Mouse (Mus musculus) heart, embryonic 13.5 days (tissue): Measurements from ENCODE around the gene Astn1. TPM values are rescaled to one million over a fixed set of nuclear protein-coding genes. Genes with fewer than 3 reads are reported as not detected.

Experiments
- ATAC-seq: fragments of 200-750 bp; cut with Nextera tagmentation; 2 replicates; pipeline ENCODE4 v1.8.0; 2017; ENCODE audit warnings: moderate TSS enrichment; ENCODE audit not compliant: insufficient number of reproducible peaks, low FRiP score, low TSS enrichment; ENCODE audit errors: extremely low read depth
- H3K27ac ChIP-seq: fragments of 300-500 bp; sonication (generic); replicated peaks from 2 replicates; pipeline ENCODE4 v1.5.1; 2015; ENCODE audit warnings: moderate library complexity, mild to moderate bottlenecking, inconsistent platforms
- H3K27me3 ChIP-seq: fragments of 300-500 bp; sonication (generic); replicated peaks from 2 replicates; pipeline ENCODE4 v1.6.1; 2015; ENCODE audit warnings: mild to moderate bottlenecking, inconsistent platforms
- H3K36me3 ChIP-seq: fragments of 300-500 bp; sonication (generic); 2 replicates; pipeline ENCODE4 v1.6.1; 2015; ENCODE audit warnings: mild to moderate bottlenecking, inconsistent platforms
- H3K4me1 ChIP-seq: fragments of 300-500 bp; sonication (generic); 2 replicates; pipeline ENCODE4 v1.6.1; 2015; ENCODE audit warnings: inconsistent platforms
- H3K4me2 ChIP-seq: fragments of 300-500 bp; sonication (generic); 2 replicates; pipeline ENCODE4 v1.6.1; 2015; ENCODE audit warnings: inconsistent platforms, mild to moderate bottlenecking, moderate library complexity
- H3K4me3 ChIP-seq: fragments of 300-500 bp; sonication (generic); 2 replicates; pipeline ENCODE4 v1.5.1; 2015; ENCODE audit warnings: moderate library complexity, mild to moderate bottlenecking, inconsistent platforms
- H3K9ac ChIP-seq: fragments of 300-500 bp; sonication (generic); 2 replicates; pipeline ENCODE4 v1.6.1; 2015; ENCODE audit warnings: inconsistent platforms, mild to moderate bottlenecking, moderate library complexity
- H3K9me3 ChIP-seq: fragments of 300-500 bp; sonication (generic); 2 replicates; pipeline ENCODE4 v1.6.1; 2016; ENCODE audit warnings: inconsistent platforms
- WGBS: fragments of 180-500 bp; shearing (Covaris S2); methylation state at CpG from one replicate; pipeline ENCODE4 v1.1.7; 2015; ENCODE audit warnings: mixed read lengths; 5-methylcytosine and 5-hydroxymethylcytosine counted together
- polyA plus RNA-seq: library from polyadenylated mRNA; unstranded; fragments of >200 nt; fragmentation: Nextera tagmentation; extraction: Ambion mirVana; gene quantifications from 2 replicates; pipeline ENCODE4 v1.2.1, GENCODE M21; 2015

The Astn1 gene
- polyA plus RNA-seq, 1 experiment from 2014 or later: 1.3 TPM

DNA sequence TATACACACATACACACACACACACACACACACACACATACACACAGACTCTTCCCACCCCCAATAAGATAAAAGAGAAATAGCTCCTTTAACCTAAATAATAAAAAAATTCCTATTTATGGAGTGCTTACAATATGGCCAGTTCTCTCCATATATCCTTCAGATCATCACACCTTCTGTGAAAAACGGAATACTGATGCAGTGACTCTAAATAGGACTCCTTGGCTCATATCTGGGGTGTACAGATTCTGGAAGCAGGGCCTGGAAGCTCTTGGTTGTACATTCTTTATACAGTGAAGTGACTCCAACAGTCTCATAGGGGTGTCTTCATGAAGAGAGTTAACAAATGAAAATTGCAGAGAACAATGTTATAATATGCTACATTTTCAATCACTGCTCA, 60.7 kb downstream of the Astn1 start:
- ATAC-seq: no peak
- no peak overlapping the region for H3K4me2 ChIP-seq
- H3K27me3 ChIP-seq: no peaks in the 10 kb centered on the region
- no peaks in the 10 kb centered on the region for H3K4me1 ChIP-seq
- 48% methylated on average over 1 of the region's 1 CpGs for WGBS
- H3K9me3 ChIP-seq: no peaks in the 10 kb centered on the region
- H3K9ac ChIP-seq: no peak overlapping the region
- H3K36me3 ChIP-seq: no peaks in the 10 kb centered on the region
- no peak overlapping the region for H3K4me3 ChIP-seq
- H3K27ac ChIP-seq: no peak overlapping the region

DNA sequence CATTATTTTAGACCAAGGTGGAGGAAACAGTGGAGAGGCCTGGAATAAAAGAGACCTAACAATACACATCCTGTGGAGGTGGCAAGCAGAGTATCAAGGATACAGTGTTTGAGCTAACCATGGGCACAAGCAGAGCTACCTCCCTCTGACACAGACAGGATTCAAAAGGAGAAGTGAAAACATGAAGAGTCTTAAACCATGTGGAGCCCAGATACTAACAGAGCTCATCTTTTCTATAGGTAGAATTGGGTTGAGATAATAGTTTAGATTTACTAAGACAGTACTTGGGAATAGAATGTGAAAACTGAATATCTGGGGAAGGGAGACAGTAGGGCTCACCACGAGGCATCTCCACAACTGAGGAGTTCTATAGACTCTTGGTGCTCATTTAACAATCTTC, 84.0 kb downstream of the Astn1 start:
- H3K9me3 ChIP-seq: no peaks in the 10 kb centered on the region
- no peak for ATAC-seq

DNA sequence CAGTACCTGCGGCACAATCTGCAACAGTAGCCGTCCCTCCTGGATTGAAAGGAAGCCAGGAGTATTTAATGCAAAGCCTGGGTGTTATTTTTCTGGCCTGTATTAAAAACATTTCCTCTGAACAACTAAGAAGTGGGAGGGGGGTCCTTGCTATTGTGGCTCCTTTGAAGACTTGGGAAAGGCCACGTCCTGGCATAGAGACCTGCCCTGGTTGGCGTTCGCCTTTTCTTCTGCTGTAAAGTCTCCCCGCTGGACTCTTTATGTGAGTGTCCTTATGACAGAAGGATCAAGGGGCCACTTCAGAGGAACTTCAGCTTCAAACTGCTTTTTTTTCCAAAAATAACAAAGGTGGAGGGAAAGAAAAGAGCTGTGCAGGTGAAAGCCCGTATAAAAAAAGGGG, 85.9 kb downstream of the Astn1 start:
- Histone ChIP-seq H3K4me1 (no peaks in the 10 kb centered on the region), H3K9ac (no peak overlapping the region), H3K4me3 (no peak overlapping the region), H3K9me3 (no peaks in the 10 kb centered on the region), H3K27me3 (no peaks in the 10 kb centered on the region), H3K36me3 (no peaks in the 10 kb centered on the region), H3K27ac (no peak overlapping the region), H3K4me2 (no peak overlapping the region)
- WGBS: 76% methylated on average over 7 of the region's 7 CpGs
- ATAC-seq: no peak

More for the DNA sequence above, 84.0 kb downstream of the Astn1 start:
- Histone ChIP-seq H3K27me3 (no peaks in the 10 kb centered on the region), H3K36me3 (no peaks in the 10 kb centered on the region), H3K9ac (no peak overlapping the region), H3K4me1 (no peaks in the 10 kb centered on the region), H3K4me3 (no peak overlapping the region), H3K27ac (no peak overlapping the region), H3K4me2 (no peak overlapping the region)
- WGBS: 68% methylated on average over 1 of the region's 1 CpGs

DNA sequence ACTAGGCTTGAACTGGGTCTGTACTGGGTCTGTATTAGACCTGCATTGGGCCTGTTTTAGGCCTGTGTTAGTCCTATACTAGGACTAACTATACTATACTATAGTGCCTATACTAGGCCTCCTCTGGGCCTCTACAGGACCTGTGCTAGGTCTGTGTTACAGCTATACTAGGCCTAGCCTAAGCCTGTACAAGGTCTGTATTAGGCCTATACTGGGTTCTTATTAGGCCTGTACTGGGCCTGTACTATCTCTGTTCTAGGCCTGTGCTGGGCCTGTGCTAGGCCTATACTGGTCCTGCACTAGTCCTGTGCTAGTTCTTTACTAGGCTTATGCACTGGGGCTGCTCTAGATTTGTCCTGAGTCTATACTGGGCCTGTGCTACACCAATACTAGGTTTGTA, 90.6 kb downstream of the Astn1 start:
- H3K4me2 ChIP-seq: no peak overlapping the region
- no peak for ATAC-seq

DNA sequence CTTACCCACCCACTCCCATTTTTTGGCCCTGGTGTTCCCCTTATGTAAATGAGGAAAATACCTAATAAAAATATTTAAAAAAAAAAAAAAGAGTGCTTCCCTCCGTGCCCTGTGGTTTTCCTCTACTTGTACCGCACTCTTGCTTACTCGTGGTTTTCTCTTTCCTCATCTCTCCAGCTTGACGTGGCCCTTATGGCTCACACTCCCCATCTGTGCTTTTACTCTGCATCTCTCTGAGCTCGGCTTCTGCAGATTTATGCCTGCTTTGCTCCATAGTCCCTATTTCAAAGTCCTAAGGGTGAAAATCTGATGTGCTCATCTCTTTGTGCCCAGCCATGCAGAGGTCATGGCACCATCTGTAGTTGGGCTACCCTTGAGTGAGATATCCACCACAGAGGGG, 91.5 kb downstream of the Astn1 start:
- Histone ChIP-seq H3K27me3 (no peaks in the 10 kb centered on the region), H3K4me2 (no peak overlapping the region), H3K9ac (no peak overlapping the region), H3K36me3 (no peaks in the 10 kb centered on the region), H3K4me1 (no peaks in the 10 kb centered on the region), H3K9me3 (no peaks in the 10 kb centered on the region), H3K4me3 (no peak overlapping the region), H3K27ac (no peak overlapping the region)
- 82% methylated on average over 5 of the region's 5 CpGs for WGBS
- no peak for ATAC-seq

More for the DNA sequence above, 90.6 kb downstream of the Astn1 start:
- Histone ChIP-seq H3K4me3 (no peak overlapping the region), H3K36me3 (no peaks in the 10 kb centered on the region), H3K9ac (no peak overlapping the region), H3K27ac (no peak overlapping the region), H3K27me3 (no peaks in the 10 kb centered on the region), H3K4me1 (no peaks in the 10 kb centered on the region), H3K9me3 (no peaks in the 10 kb centered on the region)

DNA sequence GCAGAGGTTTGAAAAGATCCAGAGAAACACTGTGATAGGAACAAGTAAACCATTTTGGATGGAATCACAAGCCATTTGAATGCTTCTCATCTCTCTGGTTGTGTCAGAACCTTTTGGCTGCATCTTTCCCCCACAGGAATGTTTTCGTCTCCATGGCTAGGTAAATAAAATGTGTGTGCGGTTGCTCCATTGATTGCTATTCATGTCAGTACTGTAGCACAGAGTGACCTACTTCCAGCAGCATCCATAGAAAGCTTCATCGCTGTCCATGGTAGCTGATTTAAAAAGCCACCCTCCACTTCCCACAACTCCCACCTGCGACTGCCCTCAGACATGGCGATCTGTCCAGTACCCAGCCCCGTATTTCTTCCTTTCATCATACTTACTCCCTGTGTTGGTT, 101.9 kb downstream of the Astn1 start:
- no peak overlapping the region for H3K4me3 ChIP-seq
- WGBS: 67% methylated on average over 6 of the region's 6 CpGs
- no peak for ATAC-seq
- no peaks in the 10 kb centered on the region for H3K9me3 ChIP-seq
- H3K27me3 ChIP-seq: no peaks in the 10 kb centered on the region
- H3K36me3 ChIP-seq: no peaks in the 10 kb centered on the region
- no peak overlapping the region for H3K4me2 ChIP-seq
- H3K27ac ChIP-seq: no peak overlapping the region
- H3K9ac ChIP-seq: no peak overlapping the region
- no peaks in the 10 kb centered on the region for H3K4me1 ChIP-seq

DNA sequence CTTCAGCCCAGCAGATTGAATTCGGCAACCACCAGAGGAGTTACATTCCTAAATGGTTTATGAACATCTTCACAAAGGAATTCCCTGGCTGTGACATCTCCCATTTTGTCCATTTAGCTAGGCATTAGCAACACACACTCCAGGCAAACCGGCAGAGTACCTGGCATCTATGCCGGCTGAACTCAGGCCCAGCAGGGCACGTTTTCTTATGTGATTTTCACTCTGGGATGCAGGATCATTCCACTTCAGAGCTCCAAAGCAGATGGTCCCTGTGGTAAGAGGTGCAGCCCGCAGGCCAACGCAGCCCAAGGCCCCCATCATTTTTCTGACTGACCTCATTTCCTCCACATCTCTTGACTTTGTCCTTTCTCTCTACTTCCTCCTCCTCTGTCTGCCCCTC, 103.2 kb downstream of the Astn1 start:
- 56% methylated on average over 6 of the region's 6 CpGs for WGBS
- Histone ChIP-seq H3K36me3 (no peaks in the 10 kb centered on the region), H3K4me3 (no peak overlapping the region)

DNA sequence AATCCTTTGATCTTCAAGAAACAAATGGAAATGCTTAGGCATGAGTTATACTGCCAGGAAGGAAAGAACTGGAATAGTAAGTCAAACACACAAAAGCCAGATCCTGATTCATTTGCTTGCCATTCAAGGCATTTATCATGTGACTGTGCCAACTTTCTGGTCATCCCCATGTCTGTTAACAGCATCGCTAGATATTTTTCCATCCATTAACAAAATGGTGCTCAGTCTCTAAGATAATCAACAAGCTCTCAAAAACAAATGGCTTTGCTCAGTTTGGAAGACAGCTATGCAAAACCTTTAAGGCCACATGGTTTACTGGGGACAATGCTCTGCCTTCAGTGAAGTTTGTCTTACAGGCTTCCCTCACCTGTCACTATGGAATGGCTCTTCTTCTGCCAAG, 115.8 kb downstream of the Astn1 start:
- Histone ChIP-seq H3K4me2 (no peak overlapping the region), H3K4me1 (no peaks in the 10 kb centered on the region), H3K27ac (no peak overlapping the region), H3K36me3 (no peaks in the 10 kb centered on the region), H3K9me3 (no peaks in the 10 kb centered on the region), H3K27me3 (no peaks in the 10 kb centered on the region), H3K9ac (no peak overlapping the region), H3K4me3 (no peak overlapping the region)
- ATAC-seq: no peak
- 83% methylated on average over 1 of the region's 1 CpGs for WGBS

More for the DNA sequence above, 103.2 kb downstream of the Astn1 start:
- H3K27me3 ChIP-seq: no peaks in the 10 kb centered on the region
- H3K9ac ChIP-seq: no peak overlapping the region
- no peaks in the 10 kb centered on the region for H3K4me1 ChIP-seq
- no peak overlapping the region for H3K27ac ChIP-seq
- no peak for ATAC-seq
- H3K4me2 ChIP-seq: no peak overlapping the region
- no peaks in the 10 kb centered on the region for H3K9me3 ChIP-seq

DNA sequence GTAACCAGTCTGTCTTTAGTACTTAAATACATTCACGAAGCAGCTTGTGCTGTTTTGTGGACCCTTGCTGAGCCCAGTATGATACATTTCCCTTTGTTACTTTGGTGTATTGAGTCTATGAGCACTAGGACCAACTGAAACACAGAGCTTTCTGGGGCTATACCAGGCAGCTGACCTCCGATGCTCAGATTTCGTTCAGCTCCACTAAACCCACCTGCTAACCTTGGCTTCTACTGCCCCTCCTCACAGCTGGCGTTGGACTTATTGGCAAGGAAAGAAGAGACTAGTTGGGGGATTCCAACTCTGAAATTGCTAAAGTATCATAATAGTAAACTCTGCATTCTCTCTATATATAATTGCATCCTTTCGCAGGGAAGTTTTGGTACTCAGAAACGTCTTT, 118.2 kb downstream of the Astn1 start:
- no peak overlapping the region for H3K4me3 ChIP-seq
- H3K9me3 ChIP-seq: no peaks in the 10 kb centered on the region
- no peaks in the 10 kb centered on the region for H3K27me3 ChIP-seq
- H3K9ac ChIP-seq: no peak overlapping the region
- H3K36me3 ChIP-seq: no peaks in the 10 kb centered on the region
- H3K27ac ChIP-seq: no peak overlapping the region
- WGBS: 76% methylated on average over 6 of the region's 6 CpGs
- ATAC-seq: no peak
- H3K4me1 ChIP-seq: no peaks in the 10 kb centered on the region
- no peak overlapping the region for H3K4me2 ChIP-seq

DNA sequence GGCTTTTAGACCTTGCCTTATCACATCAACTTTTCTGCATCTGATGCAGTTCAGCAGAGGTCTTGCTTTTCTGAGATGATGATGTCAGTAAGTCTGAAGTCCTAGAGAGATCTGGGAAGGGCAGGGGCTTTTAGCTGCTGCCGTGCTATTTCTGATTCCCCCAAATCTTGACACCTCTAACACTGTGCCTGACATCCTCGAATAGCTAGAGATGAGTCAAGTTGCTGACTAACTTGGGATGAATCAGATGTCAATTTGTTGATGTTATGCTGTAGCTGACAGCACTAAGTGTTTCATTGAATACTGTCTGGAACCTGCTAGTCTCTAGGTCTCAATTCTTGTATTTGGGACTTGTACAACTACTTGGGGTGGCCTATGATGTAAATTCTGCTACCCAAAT, 121.7 kb downstream of the Astn1 start:
- no peak overlapping the region for H3K4me3 ChIP-seq
- H3K27ac ChIP-seq: no peak overlapping the region
- no peak for ATAC-seq
- no peaks in the 10 kb centered on the region for H3K36me3 ChIP-seq
- H3K27me3 ChIP-seq: no peaks in the 10 kb centered on the region
- WGBS: 56% methylated on average over 2 of the region's 2 CpGs
- no peak overlapping the region for H3K4me2 ChIP-seq
- H3K4me1 ChIP-seq: no peaks in the 10 kb centered on the region
- no peaks in the 10 kb centered on the region for H3K9me3 ChIP-seq
- H3K9ac ChIP-seq: no peak overlapping the region

DNA sequence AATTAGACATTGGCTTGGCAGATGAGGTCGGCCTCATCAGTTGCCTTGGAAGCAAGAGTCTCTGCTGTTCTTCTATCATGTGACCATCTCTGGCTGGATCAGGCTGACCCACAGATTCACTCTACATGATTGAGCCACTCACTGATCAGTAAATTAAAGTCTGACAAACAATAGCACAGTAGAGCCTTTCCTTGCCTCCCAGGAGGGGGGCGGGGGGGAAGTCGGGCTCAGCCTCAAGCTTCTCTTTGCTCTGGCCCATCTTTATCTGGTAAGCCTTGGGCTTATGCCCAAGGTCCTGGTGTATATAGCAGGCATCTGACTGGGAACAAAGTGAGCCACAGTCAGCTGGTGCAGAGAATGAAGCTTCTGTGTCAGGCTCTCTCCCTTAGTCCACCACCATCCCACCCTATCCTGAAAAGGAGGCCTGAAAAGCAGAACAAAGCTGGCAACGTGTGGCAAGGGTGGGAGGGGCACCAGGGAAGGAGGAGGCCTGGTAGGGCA, 127.5 kb downstream of the Astn1 start:
- Histone ChIP-seq H3K27me3 (no peaks in the 10 kb centered on the region), H3K4me3 (no peak overlapping the region), H3K4me2 (no peak overlapping the region), H3K36me3 (no peaks in the 10 kb centered on the region), H3K9me3 (no peaks in the 10 kb centered on the region), H3K4me1 (no peaks in the 10 kb centered on the region), H3K27ac (no peak overlapping the region), H3K9ac (no peak overlapping the region)
- WGBS: 57% methylated on average over 4 of the region's 4 CpGs
- ATAC-seq: no peak; the same call in 1 of the 2 replicates

DNA sequence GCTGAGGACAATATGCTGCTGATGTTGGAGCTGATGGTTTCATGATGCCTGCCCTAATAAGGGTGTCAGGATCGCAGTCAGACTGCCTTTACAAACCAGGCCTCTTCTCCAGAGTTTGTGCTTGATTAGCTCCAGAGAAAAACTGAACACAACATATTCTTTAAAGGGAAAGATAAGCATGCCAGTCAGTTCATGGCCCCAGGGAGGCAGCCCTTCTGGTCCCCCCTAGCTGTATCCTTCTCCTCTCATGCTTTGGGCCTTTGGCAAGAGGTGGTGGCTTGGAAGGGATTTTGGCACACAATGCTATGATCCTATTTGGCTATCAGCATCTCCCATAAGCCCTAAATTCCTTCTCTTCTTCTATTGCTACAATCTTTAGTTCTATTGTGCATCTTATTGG, 128.1 kb downstream of the Astn1 start:
- no peak overlapping the region for H3K4me3 ChIP-seq
- 67% methylated on average over 1 of the region's 1 CpGs for WGBS
- no peaks in the 10 kb centered on the region for H3K27me3 ChIP-seq
- H3K36me3 ChIP-seq: no peaks in the 10 kb centered on the region
- no peak overlapping the region for H3K27ac ChIP-seq
- no peak overlapping the region for H3K9ac ChIP-seq
- no peak overlapping the region for H3K4me2 ChIP-seq
- ATAC-seq: no peak
- H3K4me1 ChIP-seq: no peaks in the 10 kb centered on the region
- H3K9me3 ChIP-seq: no peaks in the 10 kb centered on the region
